Comparison of ENCODE assay signal across 40 mouse cellular contexts in the genomic region with DNA sequence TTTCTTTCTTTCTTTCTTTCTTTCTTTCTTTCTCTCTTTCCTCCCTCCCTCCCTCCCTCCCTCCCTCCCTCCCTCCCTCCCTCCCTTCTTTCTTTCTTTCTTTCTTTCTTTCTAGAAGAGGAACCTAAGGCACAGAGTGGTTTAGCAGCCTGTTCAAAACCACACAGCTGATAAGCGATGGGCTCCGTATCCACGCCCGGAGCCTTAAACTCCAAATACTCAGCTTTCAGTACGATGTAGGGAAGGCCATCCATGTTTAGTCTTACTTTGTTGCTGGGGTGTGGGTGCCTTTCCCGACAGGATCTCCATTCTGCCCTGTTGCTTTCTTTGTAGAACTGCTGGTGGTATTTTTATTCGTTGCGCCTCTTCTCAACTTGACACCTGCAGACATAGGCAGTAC. TPM values are rescaled to one million over a fixed set of nuclear protein-coding genes. Genes with fewer than 3 reads are reported as not detected.
"Had no signal": no experiment of that assay in that cellular context is flagged by ENCODE, and none has a peak within 500 bp of the region (broad histone marks: within the 10 kb centered on the region; RNA-seq: fewer than 3 reads in every experiment).

No protein-coding gene starts in this region.

- H3K4me3 ChIP-seq: gastrocnemius, adult 2 months; heart, embryonic 10.5 days; heart, embryonic 12.5 days; hindbrain, embryonic 10.5 days; hindbrain, embryonic 12.5 days; intestine, embryonic 15.5 days; layer of hippocampus, adult 2 months; limb, embryonic 13.5 days; limb, embryonic 15.5 days; liver, embryonic 13.5 days; liver, embryonic 15.5 days had no signal

- H3K36me3 ChIP-seq: heart, embryonic 10.5 days; heart, embryonic 12.5 days; hindbrain, embryonic 10.5 days; hindbrain, embryonic 12.5 days; intestine, embryonic 15.5 days; limb, embryonic 13.5 days; limb, embryonic 15.5 days; liver, embryonic 13.5 days; liver, embryonic 15.5 days had no signal

- H3K27me3 ChIP-seq: heart, embryonic 12.5 days; hindbrain, embryonic 12.5 days; intestine, embryonic 15.5 days; limb, embryonic 13.5 days; limb, embryonic 15.5 days; liver, embryonic 13.5 days; liver, embryonic 15.5 days had no signal

- H3K9ac ChIP-seq: heart, embryonic 12.5 days; hindbrain, embryonic 12.5 days; hindbrain, embryonic 14.5 days; intestine, embryonic 15.5 days; limb, embryonic 13.5 days; limb, embryonic 15.5 days; liver, embryonic 13.5 days; liver, embryonic 15.5 days had no signal

- H3K4me1 ChIP-seq: heart, embryonic 12.5 days; intestine, embryonic 15.5 days; limb, embryonic 13.5 days had no signal

- DNase-seq: gastrocnemius, adult 2 months; gastrocnemius, postnatal 10 days; heart, adult 18-20 months; heart, postnatal 10 days; heart, postnatal 4 days; kidney, adult 18-20 months; kidney, adult 8-10 months; kidney, postnatal 10 days; kidney, postnatal 25 days; layer of hippocampus, postnatal 36 days; left cerebral cortex, postnatal 4 days; liver, embryonic 13.5 days had no signal

- ATAC-seq: hindbrain, embryonic 16.5 days; inflammation-experienced regulatory T-cells, adult 6 months; intestine, embryonic 15.5 days; intestine, postnatal 0 days had no signal

- H3K9me3 ChIP-seq: heart, embryonic 10.5 days; heart, embryonic 12.5 days; hindbrain, embryonic 10.5 days; hindbrain, embryonic 12.5 days; intestine, embryonic 15.5 days; limb, embryonic 13.5 days; limb, embryonic 15.5 days; liver, embryonic 13.5 days; liver, embryonic 15.5 days had no signal

- H3K27ac ChIP-seq: gastrocnemius, adult 2 months; heart, embryonic 10.5 days; hindbrain, embryonic 10.5 days; hindbrain, embryonic 12.5 days; hindbrain, embryonic 14.5 days; intestine, embryonic 15.5 days; layer of hippocampus, adult 2 months; limb, embryonic 13.5 days; limb, embryonic 15.5 days; liver, embryonic 13.5 days; liver, embryonic 15.5 days had no signal

RNA-seq across cellular contexts. Expression of a gene that starts 6.0 kb away (rescaled TPM):
- total RNA-seq: gastrocnemius, adult 2 months; gastrocnemius, postnatal 10 days; gastrocnemius, postnatal 4 days; granulocyte monocyte progenitor cell, adult 5-6 weeks; heart, adult 18-20 months; heart, adult 8-10 months; heart, postnatal 10 days; heart, postnatal 25 days; heart, postnatal 4 days; left cerebral cortex, adult 18-20 months; liver, adult 2 months had no signal
- polyA plus RNA-seq: heart, embryonic 10.5 days; heart, embryonic 12.5 days; heart, embryonic 14.5 days; heart, embryonic 16.5 days; hindbrain, embryonic 10.5 days; hindbrain, embryonic 12.5 days; hindbrain, embryonic 14.5 days; inflammation-experienced regulatory T-cells, adult 6 months; intestine, embryonic 15.5 days; intestine, postnatal 0 days; kidney, embryonic 14.5 days; kidney, embryonic 16.5 days; limb, embryonic 11.5 days; limb, embryonic 13.5 days; limb, embryonic 15.5 days; liver, adult 2 months; liver, embryonic 13.5 days; liver, embryonic 15.5 days had no signal

RNA-seq across cellular contexts. Expression of a gene that starts 10.2 kb away (rescaled TPM):
- total RNA-seq: gastrocnemius, adult 2 months; gastrocnemius, postnatal 10 days; gastrocnemius, postnatal 4 days; granulocyte monocyte progenitor cell, adult 5-6 weeks; heart, adult 18-20 months; heart, adult 8-10 months; heart, postnatal 10 days; heart, postnatal 25 days; heart, postnatal 4 days; layer of hippocampus, postnatal 36 days; liver, adult 2 months had no signal
- polyA plus RNA-seq: heart, embryonic 10.5 days; heart, embryonic 12.5 days; heart, embryonic 14.5 days; heart, embryonic 16.5 days; hindbrain, embryonic 10.5 days; hindbrain, embryonic 12.5 days; inflammation-experienced regulatory T-cells, adult 6 months; intestine, embryonic 15.5 days; intestine, postnatal 0 days; kidney, embryonic 14.5 days; limb, embryonic 11.5 days; limb, embryonic 13.5 days; limb, embryonic 15.5 days; liver, adult 2 months; liver, embryonic 13.5 days; liver, embryonic 15.5 days had no signal

RNA-seq across cellular contexts. Expression of a gene that starts 13.8 kb away (rescaled TPM):
- total RNA-seq: gastrocnemius, adult 2 months; gastrocnemius, postnatal 10 days; gastrocnemius, postnatal 4 days; heart, adult 18-20 months; heart, adult 8-10 months; heart, postnatal 10 days; heart, postnatal 25 days; heart, postnatal 4 days; liver, adult 2 months had no signal
- polyA plus RNA-seq: inflammation-experienced regulatory T-cells, adult 6 months had no signal

RNA-seq across cellular contexts. Expression of a gene that starts 27.1 kb away (rescaled TPM):
- total RNA-seq: gastrocnemius, adult 2 months; gastrocnemius, postnatal 10 days; gastrocnemius, postnatal 4 days; granulocyte monocyte progenitor cell, adult 5-6 weeks; heart, adult 18-20 months; heart, adult 8-10 months; heart, postnatal 10 days; heart, postnatal 25 days; heart, postnatal 4 days; layer of hippocampus, adult 2 months; layer of hippocampus, postnatal 14 days; layer of hippocampus, postnatal 36 days; left cerebral cortex, adult 18-20 months; left cerebral cortex, adult 8-10 months; left cerebral cortex, postnatal 10 days; left cerebral cortex, postnatal 25 days; left cerebral cortex, postnatal 4 days; liver, adult 2 months had no signal
- polyA plus RNA-seq: heart, embryonic 10.5 days; hindbrain, embryonic 10.5 days; hindbrain, embryonic 12.5 days; inflammation-experienced regulatory T-cells, adult 6 months; intestine, embryonic 15.5 days; intestine, postnatal 0 days; kidney, embryonic 14.5 days; kidney, embryonic 16.5 days; limb, embryonic 11.5 days; limb, embryonic 15.5 days; liver, adult 2 months; liver, embryonic 13.5 days; liver, embryonic 15.5 days had no signal

RNA-seq across cellular contexts. Expression of a gene that starts 35.7 kb away (rescaled TPM):
- total RNA-seq: gastrocnemius, adult 2 months; gastrocnemius, postnatal 10 days; gastrocnemius, postnatal 4 days; granulocyte monocyte progenitor cell, adult 5-6 weeks; heart, adult 18-20 months; heart, adult 8-10 months; heart, postnatal 10 days; heart, postnatal 25 days; heart, postnatal 4 days; layer of hippocampus, adult 2 months; layer of hippocampus, postnatal 14 days; layer of hippocampus, postnatal 36 days; left cerebral cortex, adult 18-20 months; left cerebral cortex, adult 8-10 months; left cerebral cortex, postnatal 10 days; left cerebral cortex, postnatal 25 days; left cerebral cortex, postnatal 4 days; liver, adult 2 months had no signal
- polyA plus RNA-seq: heart, embryonic 10.5 days; heart, embryonic 12.5 days; heart, embryonic 14.5 days; heart, embryonic 16.5 days; hindbrain, embryonic 12.5 days; hindbrain, embryonic 14.5 days; hindbrain, embryonic 16.5 days; inflammation-experienced regulatory T-cells, adult 6 months; intestine, embryonic 15.5 days; intestine, postnatal 0 days; kidney, embryonic 14.5 days; kidney, embryonic 16.5 days; limb, embryonic 11.5 days; limb, embryonic 13.5 days; limb, embryonic 15.5 days; liver, adult 2 months; liver, embryonic 13.5 days; liver, embryonic 15.5 days had no signal
